Mouse (Mus musculus) layer of hippocampus, adult 2 months (tissue): ENCODE data around the gene Triobp. TPM values are rescaled to one million over a fixed set of nuclear protein-coding genes. Genes with fewer than 3 reads are reported as not detected.
A peak's percentile ranks its signal among the peaks of the same experiment; 100 is the strongest.

Experiments used
- DNase-seq, 2 experiments: peaks; one replicate each; pipeline ENCODE4 v3.0.0; 2022; ENCODE audit warnings: low spot score in 2 of 2
- H3K27ac ChIP-seq: fragments of 200-600 bp; 2 replicates; pipeline ENCODE4 v1.8.1; 2022
- H3K4me3 ChIP-seq: fragments of 200-600 bp; 2 replicates; pipeline ENCODE4 v1.8.1; 2022; ENCODE audit warnings: mild to moderate bottlenecking
- CTCF ChIP-seq: fragments of 200-600 bp; conservative IDR thresholded peaks from 2 replicates; pipeline ENCODE4 v1.8.1; 2022; ENCODE audit warnings: antibody characterized with exemption, mild to moderate bottlenecking, moderate library complexity
- total RNA-seq, 2 experiments: library from RNA; stranded (reverse); gene quantifications; 2 replicates each; pipeline ENCODE4 v1.2.3; 2021

Triobp gene
- total RNA-seq, 2 experiments from 2014 or later: 10.0 to 13.4 TPM

GRCm38 (mm10) chr15:78955663-78956062 is 8.1 kb downstream of the Triobp start:
- H3K4me3 ChIP-seq: no peak overlapping the region
- no peak overlapping the region for H3K27ac ChIP-seq
- TF ChIP-seq CTCF: no peak; the same call in 1 of the 2 replicates
- no peak for DNase-seq

- Histone ChIP-seq H3K4me3 (no peak overlapping the region), H3K27ac (no peak overlapping the region)
- DNase-seq: no peak
- peak; percentile 79 for TF ChIP-seq CTCF
Observed at GRCm38 (mm10) chr15:78956351-78956750, 8.8 kb downstream of the Triobp start.

DNA sequence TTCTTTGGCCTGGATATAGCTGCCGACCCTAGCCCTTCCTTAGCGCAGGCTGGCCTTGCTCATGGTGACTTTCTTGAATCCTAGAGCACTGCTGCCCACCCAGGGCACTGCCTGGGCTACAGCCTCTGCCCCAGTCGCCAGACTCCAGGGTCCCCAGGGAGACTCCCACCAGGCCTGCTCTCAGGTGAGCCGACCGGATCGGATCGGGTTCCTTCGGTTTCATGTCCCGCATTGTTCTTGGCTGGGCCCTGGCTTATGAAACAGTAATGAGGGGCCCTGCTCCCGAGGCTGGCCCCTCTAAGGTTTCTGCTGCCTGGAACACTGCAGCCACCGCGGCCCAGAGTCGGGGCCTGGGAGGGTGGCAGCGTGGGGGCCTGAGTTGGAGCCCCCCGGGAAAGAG is 9.5 kb downstream of the Triobp start:
- H3K27ac ChIP-seq: no peak overlapping the region
- H3K4me3 ChIP-seq: no peak overlapping the region
- no peak for TF ChIP-seq CTCF
- no peak for DNase-seq

- TF ChIP-seq CTCF: no peak
- no peak for DNase-seq
- no peak overlapping the region for H3K27ac ChIP-seq
- no peak overlapping the region for H3K4me3 ChIP-seq
Observed at GRCm38 (mm10) chr15:78959537-78959936, 12.0 kb downstream of the Triobp start.

- TF ChIP-seq CTCF: no peak
- Histone ChIP-seq H3K27ac (no peak overlapping the region), H3K4me3 (no peak overlapping the region)
- no peak for DNase-seq
Observed at GRCm38 (mm10) chr15:78960088-78960487, 12.6 kb downstream of the Triobp start.

- TF ChIP-seq CTCF: peak; percentile 83
- peak in 1 of 2 experiments; percentile 23 for DNase-seq
- Histone ChIP-seq H3K27ac (no peak overlapping the region), H3K4me3 (no peak overlapping the region)
Observed at GRCm38 (mm10) chr15:78962885-78963284, 15.4 kb downstream of the Triobp start.

- Histone ChIP-seq H3K4me3 (no peak overlapping the region), H3K27ac (no peak overlapping the region)
- no peak for DNase-seq
- no peak for TF ChIP-seq CTCF
Observed at GRCm38 (mm10) chr15:78971626-78972025, 24.1 kb downstream of the Triobp start.

DNA sequence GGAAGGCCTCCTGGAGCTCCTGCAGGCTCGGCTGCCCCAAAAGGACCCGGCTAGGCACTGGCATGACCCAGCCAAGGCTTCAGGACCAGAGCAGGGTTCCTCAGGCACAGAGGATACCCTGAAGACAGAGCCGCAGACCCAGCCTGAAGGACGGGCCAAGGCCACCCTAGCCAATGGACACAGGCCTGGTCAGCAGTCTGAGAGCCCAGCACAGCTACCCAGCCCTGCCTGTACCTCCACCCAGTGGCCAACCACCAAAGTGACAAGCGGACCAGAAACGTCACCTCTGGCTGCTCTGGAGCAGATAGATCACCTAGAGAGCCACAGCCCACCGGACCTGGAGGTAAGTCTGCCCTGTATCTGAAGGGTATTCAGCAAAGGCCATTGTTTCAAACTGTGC is 26.4 kb downstream of the Triobp start:
- no peak for DNase-seq
- no peak overlapping the region for H3K4me3 ChIP-seq
- no peak overlapping the region for H3K27ac ChIP-seq
- TF ChIP-seq CTCF: peak; percentile 66

- H3K27ac ChIP-seq: no peak overlapping the region
- no peak for TF ChIP-seq CTCF
- DNase-seq: no peak
- no peak overlapping the region for H3K4me3 ChIP-seq
Observed at GRCm38 (mm10) chr15:78977676-78978159, 30.2 kb downstream of the Triobp start.

DNA sequence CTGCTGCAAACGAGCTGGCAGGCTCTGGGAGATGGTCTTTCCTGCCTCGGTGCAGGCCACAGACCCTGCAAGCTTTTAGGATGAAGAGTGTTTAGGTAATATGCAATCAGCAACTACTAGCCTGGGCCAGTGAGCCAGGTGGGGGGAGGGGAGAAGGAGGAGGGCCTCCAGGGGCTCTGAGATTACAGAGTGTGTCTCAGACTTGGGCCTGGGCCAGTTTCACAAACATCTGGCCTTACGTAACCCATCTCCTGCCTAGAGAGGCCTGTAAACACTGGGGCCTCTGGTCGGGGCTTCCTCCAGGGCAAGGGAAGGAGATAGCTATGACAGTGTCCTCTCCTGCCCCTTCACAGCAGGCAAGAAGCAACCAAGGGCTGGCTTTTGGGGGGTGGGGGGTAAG is 31.4 kb downstream of the Triobp start:
- no peak for DNase-seq
- Histone ChIP-seq H3K27ac (no peak overlapping the region), H3K4me3 (no peak overlapping the region)
- no peak for TF ChIP-seq CTCF

DNA sequence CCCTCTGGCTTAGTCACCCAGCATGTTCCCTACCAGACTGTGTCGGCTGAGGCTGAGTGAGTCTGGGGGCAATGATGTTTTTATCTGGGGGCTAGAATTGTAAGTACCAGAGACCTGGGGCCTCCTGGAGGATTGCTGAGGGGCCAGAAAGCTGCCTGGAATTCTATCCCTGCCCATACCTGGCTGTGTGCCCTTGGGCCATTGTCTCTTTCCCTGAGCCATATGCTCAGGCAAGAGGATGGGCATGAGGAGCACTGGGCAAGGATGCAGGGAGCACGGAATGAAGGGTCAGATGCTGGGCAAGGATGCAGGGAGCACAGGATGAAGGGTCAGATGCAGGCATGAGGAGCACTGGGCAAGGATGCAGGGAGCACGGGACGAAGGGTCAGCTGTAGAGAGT is 32.6 kb downstream of the Triobp start:
- no peak overlapping the region for H3K4me3 ChIP-seq
- no peak overlapping the region for H3K27ac ChIP-seq
- DNase-seq: no peak
- no peak for TF ChIP-seq CTCF

- peak overlapping the region; percentile 83 for H3K27ac ChIP-seq
- peak; percentile 27 to 61 for DNase-seq
- no peak for TF ChIP-seq CTCF
- peak overlapping the region; percentile 59 for H3K4me3 ChIP-seq
Observed at GRCm38 (mm10) chr15:78982658-78983435, 35.3 kb downstream of the Triobp start.

- Histone ChIP-seq H3K27ac (peak overlapping the region; percentile 83), H3K4me3 (peak overlapping the region; percentile 59)
- TF ChIP-seq CTCF: no peak
- no peak for DNase-seq
Observed at GRCm38 (mm10) chr15:78983436-78984285, 36.1 kb downstream of the Triobp start.
